Mouse (Mus musculus) c-Kit-negative CD71-positive TER-119-positive erythroid progenitor cells, embryonic 14.5 days (primary cell): ENCODE measurements around the gene Olfr68.
"Not testable (repeated sequence)": the region's sequence is repeated elsewhere in the genome, so short reads cannot be mapped to it uniquely, and the experiment has no call there.

Experiments
- DNase-seq: peaks from one replicate; pipeline ENCODE4 v3.0.0-alpha.2; 2013; ENCODE audit warnings: low read depth, low spot score

Gene Olfr68

DNA sequence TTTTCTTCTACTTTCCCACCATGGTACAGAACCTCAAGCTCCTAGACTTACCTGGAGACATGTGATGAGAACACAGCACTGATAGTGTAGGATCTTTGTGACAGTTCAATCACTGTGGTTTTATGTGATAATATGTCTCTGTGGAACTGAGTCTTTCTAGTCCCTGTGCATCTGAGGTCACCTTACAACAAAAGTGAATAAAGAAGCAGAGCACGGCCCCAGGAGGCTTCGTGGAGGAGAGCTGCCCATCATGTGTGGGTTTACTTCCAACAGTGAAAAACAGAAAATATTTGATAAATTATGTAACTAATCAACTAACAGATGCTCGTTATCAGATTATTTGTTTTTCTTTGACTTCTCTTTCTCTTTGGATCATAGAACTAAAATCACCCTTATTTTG, at the start of gene Olfr68:
Gene Olfr68, minus strand, starts transcription at position 101 of the 400 bp plus-strand sequence.
- DNase-seq, result no peak

DNA sequence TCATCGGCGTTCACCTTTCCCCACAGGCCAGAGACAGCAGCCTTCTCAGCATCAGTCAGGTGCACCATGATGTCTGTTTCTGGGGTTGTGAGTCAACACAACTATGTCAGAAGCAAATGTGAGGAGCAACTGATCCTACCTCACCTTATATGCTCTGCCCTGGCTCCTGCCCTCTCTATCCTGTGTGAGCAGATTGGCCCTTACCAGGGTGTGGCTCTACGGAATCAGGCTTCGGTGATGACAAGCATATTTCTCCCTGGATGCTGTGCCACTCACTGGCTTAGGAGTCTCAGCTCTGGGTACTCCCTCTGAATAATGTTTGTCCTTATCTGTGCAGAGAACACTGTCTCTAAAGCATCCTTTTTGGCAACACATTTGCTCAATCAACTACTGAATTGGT, 48.3 kb upstream of the Olfr68 start, which contains the start of gene Hbb-bs:
Gene Hbb-bs, minus strand, starts transcription at position 289 of the 400 bp plus-strand sequence.
- peak; percentile 95 for DNase-seq

DNA sequence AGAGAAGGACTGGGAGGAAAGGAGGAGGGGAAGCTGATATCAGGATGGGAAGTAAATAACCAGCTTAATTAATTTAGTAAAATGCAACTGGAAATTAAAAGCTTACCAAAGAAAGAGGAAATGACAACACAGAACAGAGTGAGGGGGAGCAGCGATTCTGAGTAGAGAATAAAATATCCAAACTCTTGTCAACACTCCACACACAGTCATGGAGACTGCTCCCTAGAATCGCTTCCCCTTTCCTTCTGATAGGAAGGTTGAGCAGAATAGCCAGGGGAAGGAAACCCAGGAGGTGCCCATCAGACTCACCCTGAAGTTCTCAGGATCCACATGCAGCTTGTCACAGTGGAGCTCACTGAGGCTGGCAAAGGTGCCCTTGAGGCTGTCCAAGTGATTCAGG, 47.6 kb upstream of the Olfr68 start:
- not testable (repeated sequence) for DNase-seq

DNA sequence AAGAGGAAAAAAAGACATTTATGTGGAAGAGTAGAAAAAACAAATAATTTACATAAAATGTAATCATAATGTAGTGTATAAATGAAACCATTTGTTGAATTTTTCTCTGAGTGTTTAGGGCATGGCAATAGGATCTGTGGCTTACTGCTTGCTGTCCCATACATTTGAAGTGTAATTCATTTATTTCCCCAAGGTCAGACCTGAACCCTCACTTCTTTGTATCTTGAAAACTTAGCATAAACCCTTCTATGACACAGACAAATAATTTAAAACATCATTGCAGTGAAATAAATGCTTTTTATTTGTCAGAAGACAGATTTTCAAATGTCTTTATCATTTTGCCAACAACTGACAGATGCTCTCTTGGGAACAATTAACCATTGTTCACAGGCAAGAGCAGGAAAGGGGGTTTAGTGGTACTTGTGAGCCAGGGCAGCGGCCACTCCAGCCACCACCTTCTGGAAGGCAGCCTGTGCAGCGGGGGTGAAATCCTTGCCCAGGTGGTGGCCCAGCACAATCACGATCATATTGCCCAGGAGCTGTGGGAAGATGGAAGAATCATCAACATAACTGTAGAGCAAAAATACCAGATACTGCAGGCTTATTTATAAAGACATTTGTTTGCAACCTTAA, 46.9 kb upstream of the Olfr68 start:
- DNase-seq, result peak; percentile 82

DNA sequence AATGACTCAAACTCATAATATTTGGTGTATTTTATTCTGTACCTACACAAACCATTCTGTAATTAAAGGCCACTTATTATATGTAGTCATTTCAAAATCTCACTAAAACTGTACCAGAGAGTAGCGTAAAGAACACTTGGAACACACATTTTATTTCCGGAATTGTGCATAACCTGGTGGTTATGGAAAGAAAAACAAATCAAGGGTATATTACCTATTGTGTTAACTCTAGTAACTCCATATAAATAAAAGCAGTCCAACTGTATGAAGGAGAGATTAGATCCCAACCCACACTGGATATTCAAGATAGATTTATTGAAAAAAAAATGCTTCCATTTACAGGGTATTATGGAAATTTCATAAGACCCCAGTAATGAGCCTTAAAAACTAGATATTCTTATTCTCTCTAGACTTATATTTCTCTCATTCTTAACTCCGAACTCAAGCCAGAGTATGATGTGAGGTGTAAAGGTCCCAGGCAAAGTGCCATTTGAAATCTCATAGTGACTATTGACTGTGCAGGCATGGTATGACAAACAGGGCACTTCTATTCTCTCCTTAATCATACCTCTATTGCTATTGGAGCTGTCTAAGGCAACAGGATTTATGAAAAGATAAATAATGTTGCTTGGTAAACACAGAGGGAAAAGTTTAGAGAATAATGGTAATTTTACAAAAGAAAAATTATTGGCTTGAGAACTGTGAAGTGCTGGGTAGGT, 46.2 kb upstream of the Olfr68 start:
- peak; percentile 85 for DNase-seq

DNA sequence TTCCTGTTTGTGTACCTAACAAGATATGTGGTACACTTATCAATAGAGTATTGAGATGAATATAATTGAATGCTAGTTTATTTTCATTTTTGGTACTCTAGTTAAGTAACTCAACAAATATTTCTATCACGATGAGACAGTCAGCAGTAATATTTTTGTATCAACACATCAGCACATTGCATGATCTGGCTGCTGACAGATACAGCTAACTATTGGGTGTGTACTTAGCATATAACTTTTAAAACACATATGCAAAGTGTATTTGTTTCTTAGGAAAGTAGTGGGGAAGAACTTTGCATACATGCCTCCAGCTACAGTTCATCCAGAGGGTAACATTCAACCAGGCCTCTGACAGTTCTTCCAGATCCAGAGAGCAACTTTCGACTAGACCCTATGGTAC, 45.1 kb upstream of the Olfr68 start:
- no peak for DNase-seq

DNA sequence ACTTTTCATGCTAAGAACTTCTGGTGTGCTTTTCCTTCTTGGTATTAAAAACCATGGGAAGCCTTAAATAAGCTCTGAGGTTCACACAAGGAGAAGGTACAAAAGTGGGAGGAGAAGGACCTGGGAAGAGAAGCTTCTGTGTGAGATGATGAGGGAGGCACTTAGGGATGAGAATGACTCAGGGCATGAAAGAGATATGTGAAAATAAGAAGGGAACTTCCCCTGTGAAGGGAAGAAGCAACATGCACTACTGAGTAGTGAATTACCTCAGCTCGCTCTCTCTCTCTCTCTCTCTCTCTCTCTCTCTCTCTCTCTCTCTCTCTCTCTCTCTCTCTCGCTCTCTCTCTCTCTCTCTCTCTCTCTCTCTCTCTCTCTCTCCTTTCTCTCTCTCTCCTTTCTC, 35.6 kb upstream of the Olfr68 start:
- peak; percentile 62 for DNase-seq

DNA sequence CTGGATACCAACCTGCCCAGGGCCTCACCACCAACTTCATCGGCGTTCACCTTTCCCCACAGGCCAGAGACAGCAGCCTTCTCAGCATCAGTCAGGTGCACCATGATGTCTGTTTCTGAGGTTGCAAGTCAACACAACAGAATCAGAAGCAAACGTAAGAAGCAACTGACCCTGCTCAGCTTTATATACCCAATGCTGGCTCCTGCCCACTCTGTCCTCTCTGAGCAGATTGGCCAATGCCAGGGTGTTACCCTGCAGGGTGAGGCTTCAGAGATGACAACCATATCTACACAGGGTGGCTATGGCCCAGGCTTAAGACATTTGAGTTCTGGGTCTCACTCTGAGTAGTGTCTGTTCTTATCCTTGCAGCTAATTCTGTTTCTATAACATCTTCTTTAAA, 34.3 kb upstream of the Olfr68 start, which contains the start of gene Hbb-bt:
Gene Hbb-bt, minus strand, starts transcription at position 231 of the 400 bp plus-strand sequence.
- DNase-seq, result peak; percentile 91

DNA sequence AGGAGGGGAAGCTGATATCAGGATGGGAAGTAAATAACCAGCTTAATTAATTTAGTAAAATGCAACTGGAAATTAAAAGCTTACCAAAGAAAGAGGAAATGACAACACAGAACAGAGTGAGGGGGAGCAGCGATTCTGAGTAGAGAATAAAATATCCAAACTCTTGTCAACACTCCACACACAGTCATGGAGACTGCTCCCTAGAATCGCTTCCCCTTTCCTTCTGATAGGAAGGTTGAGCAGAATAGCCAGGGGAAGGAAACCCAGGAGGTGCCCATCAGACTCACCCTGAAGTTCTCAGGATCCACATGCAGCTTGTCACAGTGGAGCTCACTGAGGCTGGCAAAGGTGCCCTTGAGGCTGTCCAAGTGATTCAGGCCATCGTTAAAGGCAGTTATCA, 33.7 kb upstream of the Olfr68 start:
- not testable (repeated sequence) for DNase-seq

DNA sequence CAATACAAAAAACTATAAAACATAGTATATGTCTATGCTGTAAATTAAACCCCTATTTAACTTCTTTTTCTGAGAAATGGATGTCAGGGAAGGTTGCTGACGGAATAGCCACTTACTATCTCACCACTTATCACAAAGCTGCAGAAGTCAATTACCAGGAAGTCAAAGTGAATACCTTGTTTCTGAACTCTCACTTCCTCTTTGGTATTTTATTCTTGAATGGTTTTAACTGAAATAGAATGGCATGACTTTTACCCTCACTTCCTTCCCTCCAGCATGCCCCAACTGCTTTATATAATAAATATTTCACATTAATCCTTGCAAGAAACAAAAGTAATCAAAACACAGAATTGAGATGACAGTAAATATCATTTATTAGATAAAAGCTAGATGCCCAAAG, 32.7 kb upstream of the Olfr68 start:
- DNase-seq, result peak; percentile 72

DNA sequence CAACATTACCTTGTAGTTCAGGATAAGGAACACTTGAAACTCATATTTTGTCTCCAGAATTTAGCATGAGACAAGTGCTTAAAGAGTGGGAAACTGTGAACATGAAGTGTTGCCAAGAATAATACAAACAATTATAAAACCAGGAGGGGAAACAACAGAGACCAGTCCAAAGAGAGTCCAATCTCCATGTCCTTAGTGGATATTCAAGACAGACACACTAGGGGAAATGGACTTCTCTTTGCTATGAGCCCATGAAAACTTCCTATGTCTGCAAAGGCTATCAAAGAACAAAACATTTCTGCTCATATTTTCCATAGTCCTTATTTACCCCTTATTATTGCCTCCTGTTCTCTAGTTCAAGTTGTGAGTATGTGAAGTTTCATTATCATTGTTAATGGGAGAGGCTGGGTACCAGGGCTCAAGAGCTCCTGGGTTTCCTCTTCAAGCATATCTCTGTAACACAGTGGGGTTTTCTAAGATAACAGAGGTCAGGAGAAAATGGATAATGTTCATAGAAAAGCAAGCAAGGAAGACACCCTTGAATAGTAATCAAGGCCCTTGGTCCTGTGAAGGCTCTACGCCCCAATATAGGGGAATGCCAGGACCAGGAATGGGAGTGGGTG, 31.8 kb upstream of the Olfr68 start:
- DNase-seq, result peak; percentile 76

DNA sequence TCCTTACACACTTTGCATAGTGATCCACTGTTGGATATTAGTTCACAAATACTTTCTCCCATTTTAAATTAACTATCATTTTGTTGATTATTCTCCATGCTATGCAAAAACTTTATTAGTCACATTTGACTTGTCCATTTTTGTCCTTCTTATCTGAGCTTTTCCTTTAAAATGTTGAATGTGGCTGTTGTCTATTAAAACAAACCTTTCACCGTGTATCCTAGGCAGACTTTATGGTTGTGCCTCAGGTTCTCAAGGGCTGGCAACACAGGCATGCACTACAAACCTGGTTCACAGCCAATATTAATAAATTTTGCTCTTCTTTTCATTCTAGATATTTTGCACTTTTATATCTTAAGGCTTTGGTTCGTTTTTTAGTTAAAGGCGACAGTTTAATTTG, 31.2 kb upstream of the Olfr68 start:
- DNase-seq, result peak; percentile 69

DNA sequence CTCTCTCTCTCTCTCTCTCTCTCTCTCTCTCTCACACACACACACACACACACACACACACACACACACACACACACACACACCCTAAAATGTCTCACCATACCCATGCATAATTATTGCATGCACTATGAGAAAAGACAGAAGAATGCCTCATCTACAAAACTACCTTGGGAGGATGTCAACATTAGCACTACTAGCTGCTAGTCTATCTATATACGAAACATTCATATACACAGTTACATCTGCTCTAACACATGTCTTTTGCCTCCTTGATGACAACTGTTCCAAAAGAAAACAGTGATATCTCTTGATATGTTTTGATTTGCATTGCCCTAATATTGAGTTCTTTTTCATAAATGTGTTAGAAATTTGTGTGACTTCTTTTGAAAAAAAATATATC, 30.8 kb upstream of the Olfr68 start:
- peak; percentile 66 for DNase-seq

DNA sequence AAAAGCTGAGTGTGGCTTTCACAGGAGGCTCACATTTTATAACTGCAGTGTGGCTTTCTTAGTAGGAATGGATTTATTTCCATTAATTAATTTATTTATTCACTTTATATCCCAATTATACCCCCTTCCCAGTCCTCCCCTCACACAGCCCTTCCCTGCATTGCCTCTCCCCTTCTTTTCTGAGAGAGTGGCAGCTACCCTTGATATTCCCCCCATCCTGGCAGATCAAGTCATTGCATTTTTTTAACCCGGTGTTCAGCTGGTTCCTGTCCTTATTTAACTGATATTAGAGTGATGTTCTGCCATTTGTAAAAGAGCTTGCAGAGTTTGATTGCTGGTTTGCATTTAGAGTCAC, 30.3 kb upstream of the Olfr68 start:
- DNase-seq, result no peak

DNA sequence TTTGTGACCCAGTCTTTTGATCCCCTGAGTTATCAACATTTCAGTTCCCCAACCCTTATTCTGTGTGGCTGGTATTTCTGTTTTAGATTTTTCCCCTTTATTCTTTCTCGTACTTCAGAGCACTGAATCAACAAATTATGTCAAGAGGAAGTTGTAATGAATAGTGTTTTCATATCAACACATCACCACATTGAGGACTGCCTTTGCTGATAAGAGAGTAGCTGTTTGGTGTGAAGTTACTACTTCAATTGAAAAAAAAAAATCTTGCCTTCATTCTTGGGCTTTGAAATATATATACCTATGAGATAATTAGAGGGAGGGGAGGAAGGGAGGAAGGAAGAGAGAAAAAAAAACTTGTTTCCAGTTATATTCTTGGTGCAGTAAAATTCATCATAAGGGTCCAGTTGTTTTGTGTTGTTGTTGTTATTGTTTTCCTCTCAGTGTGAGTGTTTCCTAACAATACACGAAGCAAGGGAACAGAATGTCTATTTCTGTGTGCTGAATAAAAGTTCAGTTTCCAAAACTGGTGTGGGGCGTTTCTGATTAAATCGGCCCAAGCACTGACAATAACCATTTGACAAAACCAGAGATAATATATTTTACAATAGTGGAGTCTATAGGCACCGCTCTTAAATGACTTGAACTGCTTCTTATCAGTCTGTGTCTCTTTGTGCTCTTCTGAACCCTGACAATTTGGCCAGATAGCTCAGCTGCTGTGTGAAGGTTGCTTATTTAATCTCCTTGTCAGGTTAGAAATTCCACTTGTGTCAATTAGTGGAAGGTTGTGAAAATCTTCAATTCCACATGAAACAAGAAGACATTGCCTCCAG, 29.7 kb upstream of the Olfr68 start:
- peak; percentile 74 for DNase-seq

DNA sequence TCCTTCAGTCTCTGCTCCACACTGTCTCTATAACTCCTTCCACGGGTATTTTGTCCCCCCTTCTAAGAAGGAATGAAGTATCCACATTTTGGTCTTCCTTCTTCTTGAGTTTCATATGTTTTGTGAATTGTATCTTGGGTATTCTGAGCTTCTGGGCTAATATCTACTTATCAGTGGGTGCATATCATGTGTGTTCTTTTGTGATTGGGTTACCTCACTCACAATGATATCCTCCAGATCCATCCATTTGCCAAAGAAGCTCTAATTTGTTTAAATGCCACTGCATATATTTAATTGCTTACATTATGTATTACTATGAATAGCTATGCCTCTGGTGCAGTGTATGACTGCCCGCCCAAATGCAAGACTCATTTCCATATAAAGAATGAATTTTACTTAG, 28.6 kb upstream of the Olfr68 start:
- DNase-seq, result not testable (repeated sequence)

DNA sequence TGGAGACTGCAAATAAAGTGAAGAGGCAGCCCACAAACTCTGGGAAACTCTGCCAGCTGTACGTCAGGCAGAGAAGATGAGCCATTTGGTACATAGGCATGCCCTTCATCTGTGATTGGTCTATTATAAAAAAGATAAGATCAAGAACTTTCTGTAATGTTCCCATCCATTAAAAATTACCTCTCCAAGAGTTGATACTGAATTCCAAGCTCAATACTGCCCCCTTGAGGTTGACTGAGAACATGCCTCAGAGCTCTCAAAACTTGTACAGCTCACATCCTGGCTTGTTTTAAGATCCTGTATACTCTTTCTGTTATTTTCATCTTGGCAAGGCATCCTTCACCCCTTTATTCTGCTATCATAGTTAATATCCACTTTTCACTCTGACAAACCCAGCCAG, 27.4 kb upstream of the Olfr68 start:
- peak; percentile 84 for DNase-seq

DNA sequence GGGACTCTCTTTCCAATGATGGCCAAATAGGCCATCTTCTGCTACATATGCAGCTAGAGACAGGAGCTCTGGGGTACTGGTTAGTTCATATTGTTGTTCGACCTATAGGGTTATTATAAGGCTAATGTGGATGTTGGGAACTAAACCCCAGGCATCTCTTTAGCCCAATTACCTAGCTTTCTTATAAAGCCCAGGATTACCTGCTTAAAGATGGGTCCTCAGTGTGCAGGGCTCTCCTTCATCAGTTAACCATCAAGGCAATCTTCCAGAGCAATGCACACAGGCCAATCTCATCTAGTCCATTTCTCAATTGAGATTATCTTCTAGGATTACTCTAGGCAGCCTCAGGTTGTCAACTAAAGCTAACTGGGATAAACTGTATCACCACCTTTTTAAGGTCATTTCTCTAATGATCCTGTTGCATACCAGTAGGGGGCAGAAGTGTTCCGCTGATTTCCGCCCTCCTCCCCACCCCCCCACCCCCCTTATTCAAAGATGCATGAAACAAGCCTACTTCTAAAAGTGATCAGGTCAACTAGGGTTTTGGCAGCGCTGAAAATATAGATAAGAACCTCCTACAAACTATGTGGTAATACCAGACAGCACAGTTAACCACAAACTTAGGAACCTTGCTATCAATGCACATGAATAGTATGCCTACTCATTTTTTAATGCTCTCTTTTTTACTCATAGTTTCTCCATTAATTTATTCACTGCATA, 13.3 kb upstream of the Olfr68 start:
- peak; percentile 38 for DNase-seq

DNA sequence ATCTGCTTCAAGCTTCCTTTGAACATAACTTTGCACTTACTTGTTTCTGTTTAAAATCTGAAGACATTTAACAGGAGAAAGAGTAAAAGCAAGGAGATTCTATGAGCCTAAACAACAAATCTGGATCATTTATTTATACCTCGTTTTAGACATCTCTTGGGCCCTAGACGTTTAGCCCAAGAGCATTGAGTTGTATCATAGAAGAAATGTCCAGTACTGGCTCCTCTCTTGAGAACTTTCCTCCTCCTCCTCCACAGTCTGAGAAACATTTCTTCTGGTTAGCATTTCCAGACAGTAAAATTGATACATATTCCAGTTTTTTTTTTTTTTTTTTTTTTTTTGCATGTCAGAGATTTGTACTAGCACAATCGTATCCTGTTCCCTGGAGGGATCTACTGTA, 12.2 kb upstream of the Olfr68 start, which contains the start of gene Olfr67:
Gene Olfr67, minus strand, starts transcription at position 101 of the 400 bp plus-strand sequence.
- no peak for DNase-seq

DNA sequence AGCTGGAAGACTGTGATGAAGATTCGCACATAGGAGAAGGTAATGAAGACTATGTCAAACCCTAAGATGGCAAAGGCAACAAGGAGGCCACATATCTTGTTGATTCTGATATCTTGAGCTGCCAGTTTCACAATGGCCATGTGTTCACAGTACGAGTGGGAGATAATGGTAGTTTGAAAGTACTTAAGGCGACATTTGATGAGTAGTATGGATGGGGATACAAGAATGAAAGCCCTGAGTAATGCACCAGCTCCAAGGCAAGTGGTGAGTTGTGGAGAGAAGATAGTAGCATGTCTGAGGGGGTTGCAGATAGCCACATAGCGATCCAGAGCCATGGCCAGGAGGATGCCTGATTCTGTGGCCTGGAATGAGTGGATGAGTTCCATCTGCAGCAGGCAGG, 1.8 kb downstream of the Olfr68 start:
- DNase-seq, result not testable (repeated sequence)

DNA sequence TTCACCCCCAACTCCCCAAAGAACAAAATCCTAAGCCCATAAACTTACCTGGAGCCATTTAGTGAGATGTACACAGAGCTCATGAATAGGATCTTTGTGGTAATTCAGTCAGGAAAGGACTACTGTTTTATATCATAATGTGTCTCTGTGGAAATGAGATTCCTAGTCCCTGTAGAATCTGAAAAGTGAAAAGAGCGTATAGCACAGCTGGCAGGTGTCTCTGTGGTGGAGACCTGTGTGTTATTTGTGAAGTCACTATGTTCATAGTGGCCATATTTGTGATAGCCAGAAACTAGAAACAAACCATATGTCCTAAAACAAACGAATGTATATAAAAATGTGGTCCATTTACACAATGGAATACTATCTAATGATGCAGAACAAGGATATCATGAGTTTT, 8.0 kb downstream of the Olfr68 start, which contains the start of gene Olfr69:
Gene Olfr69, minus strand, starts transcription at position 101 of the 400 bp plus-strand sequence.
- no peak for DNase-seq
